Mouse (Mus musculus): ENCODE results near the gene Cap2.

The Cap2 gene

GRCm38 (mm10) chr13:46565913-46566312 lies 64.3 kb downstream of the Cap2 start:
- no peak for DNase-seq (ENCODE audit: low spot score in 2 of 2)

- DNase-seq (ENCODE audit: low spot score in 2 of 2) = no peak
Measured at GRCm38 (mm10) chr13:46569469-46569868, 67.8 kb downstream of the Cap2 start.

DNA sequence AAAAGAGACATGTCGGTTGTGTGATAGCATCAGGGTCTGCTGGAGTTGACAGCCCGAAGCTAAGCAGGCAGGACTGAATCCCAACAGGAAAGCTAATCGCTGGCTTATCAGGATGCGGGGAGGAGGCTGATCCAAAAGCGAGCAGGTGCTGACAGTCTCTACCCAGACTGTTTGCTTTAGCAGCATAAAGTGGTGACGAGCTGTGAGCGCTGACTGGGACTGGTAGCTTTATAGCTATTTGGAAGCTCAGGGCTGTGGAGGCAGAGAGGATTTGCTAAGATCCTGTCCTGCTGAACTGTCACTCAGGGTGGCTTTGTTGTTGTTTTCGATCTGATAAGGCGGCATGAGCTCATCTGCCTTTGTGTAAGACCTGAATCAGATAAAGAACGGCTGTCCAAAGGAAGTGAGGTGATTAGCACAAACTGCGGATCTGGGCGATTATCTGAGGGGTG lies 69.5 kb downstream of the Cap2 start:
- no peak for DNase-seq (ENCODE audit: low spot score in 2 of 2)

GRCm38 (mm10) chr13:46571961-46572647 lies 70.5 kb downstream of the Cap2 start:
- no peak for DNase-seq (ENCODE audit: low spot score in 2 of 2)

DNA sequence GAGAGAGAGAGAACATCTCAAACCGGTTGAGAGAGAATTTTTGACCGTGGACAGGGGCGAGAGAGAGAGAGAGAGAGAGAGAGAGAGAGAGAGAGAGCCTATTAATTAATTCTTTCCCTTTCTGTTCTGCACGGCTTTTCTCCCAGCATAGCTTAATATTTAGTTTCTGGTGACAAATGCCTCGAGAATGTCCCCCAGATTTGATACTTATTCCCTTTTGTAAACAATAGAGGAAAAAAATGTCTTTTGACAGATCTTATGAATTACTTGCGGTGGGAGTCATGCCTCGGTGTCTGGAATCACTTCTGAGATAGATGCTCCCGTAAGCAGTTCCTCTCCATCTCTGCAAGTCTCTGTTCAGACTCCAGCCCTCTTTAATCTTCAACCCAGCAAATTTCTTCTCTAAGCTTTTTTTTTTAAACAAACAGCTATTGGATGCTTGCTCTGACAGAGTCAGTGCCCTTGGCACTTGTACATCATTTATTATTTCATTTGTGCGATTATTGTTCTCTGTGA lies 71.1 kb downstream of the Cap2 start:
- no peak for DNase-seq (ENCODE audit: low spot score in 2 of 2)

- DNase-seq (ENCODE audit: low spot score in 2 of 2) = no peak
Measured at GRCm38 (mm10) chr13:46574201-46574600, 72.6 kb downstream of the Cap2 start.

- DNase-seq (ENCODE audit: low spot score in 2 of 2) = no peak
Measured at GRCm38 (mm10) chr13:46574707-46575106, 73.1 kb downstream of the Cap2 start.

DNA sequence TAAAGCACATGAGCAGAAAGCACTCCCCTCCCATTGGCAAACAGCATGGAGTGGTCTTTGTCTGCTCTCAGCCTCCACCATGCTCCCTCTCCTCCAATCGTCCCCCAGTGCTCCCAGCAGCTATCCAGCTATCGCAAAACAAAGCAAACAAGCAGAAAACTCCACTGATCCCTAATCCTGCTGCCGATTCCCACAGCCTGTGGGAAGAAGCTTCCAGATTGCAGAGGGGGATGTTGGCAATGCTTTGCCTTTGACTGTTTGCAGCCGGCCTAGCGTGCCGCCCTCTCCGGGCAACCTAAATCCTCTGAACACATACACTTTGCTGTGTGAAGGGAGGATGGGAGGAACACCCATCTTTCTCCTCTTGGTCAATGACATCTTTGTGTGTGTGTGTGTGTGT lies 83.2 kb downstream of the Cap2 start:
- DNase-seq (ENCODE audit: low spot score in 2 of 2) = no peak

DNA sequence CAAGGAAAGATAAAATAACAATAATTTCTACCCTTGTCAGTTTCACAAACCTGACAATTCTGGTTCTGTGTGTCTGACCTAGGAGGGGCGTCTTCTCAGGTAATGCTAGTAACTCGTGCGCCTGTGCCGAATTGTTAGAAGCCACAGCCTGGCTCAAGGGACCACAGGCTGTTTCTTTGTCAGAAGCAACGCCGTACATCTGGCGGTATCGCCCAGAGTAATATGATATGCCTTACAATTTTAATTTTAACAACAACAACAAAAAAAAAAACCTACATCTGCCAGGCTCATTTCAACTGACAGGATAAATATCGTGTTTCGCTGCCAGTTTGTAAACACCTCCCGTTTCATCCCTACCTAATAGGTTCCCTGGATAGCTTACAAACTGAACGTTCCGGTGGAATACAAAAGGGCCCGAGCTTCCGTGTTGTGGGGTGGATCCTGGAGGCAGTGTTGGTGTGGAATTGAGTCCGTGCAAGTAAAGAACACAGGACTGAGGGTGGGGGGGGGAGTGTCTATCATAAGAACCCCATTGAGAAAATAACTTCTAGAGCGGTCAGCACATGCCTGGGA lies 86.2 kb downstream of the Cap2 start:
- DNase-seq (ENCODE audit: low spot score in 2 of 2) = no peak

- no peak for DNase-seq (ENCODE audit: low spot score in 2 of 2)
Measured at GRCm38 (mm10) chr13:46588606-46589005, 87.0 kb downstream of the Cap2 start.

DNA sequence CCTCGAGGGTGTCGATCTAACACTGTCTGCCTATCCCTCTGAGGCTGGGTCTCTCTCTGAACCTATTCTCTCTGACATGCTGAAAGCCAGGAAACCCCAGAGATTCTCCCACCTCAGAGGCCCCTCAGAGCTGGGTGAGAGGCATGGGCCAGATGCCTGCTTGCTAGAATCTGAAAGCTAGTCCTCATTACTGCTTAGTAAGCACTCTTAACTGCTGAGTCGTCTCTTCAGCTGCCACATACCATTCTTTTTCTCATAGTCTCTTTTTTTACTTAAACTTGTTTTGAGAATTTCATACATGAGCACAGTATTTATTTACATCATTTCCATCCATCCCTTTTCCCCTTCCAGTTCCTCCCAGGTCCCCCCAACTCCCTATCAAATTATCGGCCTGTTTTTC lies 89.2 kb downstream of the Cap2 start:
- no peak for DNase-seq (ENCODE audit: low spot score in 2 of 2)

DNA sequence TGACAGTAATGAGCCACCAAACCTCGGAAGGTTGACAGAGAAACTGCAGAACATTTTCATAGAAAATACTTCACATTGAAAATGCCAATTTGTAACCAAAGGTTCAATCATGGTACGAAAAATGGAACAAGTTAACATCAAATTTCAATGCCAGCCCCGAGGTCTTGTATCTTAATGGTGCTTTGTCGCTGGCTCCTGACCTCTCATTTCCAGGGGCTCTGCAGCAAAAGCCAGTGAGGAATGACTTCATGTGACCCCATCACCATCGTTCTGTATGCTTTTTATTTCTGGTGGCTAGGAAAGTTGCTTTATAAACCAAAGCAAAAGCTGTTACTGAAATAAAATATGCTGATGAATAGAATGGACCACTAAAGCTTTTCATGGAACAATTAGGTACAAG lies 99.0 kb downstream of the Cap2 start:
- no peak for DNase-seq (ENCODE audit: low spot score in 2 of 2)

DNA sequence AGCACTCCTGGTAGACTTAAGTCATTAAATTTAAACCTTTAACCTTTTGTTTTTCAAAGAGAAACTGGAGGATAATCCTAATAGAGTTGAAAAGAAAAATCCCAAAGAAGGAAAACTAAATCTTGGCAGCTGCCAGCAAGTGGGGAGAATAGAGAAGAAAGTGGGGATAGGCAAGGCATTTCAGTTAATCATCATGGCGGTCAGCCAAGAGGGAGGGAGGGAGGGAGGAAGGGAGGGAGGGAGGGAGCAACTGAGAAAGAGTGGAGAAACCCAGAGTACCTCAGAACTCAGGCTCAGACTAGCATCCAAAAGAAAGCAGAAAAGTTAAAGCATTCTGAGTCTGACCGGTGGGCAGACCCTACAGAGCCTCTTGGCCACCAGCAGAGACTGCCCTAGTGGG lies 99.7 kb downstream of the Cap2 start:
- no peak for DNase-seq (ENCODE audit: low spot score in 2 of 2)

GRCm38 (mm10) chr13:46602674-46603073 lies 101.0 kb downstream of the Cap2 start:
- DNase-seq (ENCODE audit: low spot score in 2 of 2) = no peak

GRCm38 (mm10) chr13:46611033-46611432 lies 109.4 kb downstream of the Cap2 start:
- DNase-seq (ENCODE audit: low spot score in 2 of 2) = no peak

DNA sequence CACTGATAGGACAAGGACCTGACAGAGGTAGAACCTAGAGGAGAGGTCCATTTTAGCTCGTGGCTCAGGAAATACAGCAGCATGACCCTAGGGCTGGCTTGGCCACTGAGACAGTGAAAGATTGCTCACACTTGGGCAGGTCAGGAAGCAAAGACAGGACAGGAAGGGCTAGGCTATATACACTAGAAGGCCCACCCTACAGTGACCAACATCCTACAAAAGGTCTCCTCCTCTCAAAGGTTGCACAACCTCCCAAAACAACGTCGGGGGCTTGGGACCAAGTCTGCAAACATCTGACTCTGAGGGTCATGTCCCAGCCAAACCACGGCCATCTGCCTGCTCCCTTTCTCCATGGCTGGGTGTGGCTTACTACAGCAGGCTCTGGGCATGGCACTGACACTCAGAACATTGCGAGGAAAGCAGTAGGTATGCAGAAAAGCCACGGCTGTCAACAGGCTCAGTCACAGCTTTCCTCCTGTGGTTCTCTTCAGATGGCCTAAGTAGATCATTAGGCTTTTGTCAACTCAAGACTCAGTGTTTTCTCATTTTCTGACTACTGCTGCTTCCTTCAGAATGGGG lies 112.1 kb downstream of the Cap2 start:
- DNase-seq (ENCODE audit: low spot score in 2 of 2) = no peak

- peak; percentile 56 to 60 for DNase-seq (ENCODE audit: low spot score in 2 of 2)
Measured at GRCm38 (mm10) chr13:46616673-46617362, 115.2 kb downstream of the Cap2 start.

- DNase-seq (ENCODE audit: low spot score in 2 of 2) = peak in 1 of 2 experiments; percentile 19
Measured at GRCm38 (mm10) chr13:46619633-46620032, 118.0 kb downstream of the Cap2 start.

DNA sequence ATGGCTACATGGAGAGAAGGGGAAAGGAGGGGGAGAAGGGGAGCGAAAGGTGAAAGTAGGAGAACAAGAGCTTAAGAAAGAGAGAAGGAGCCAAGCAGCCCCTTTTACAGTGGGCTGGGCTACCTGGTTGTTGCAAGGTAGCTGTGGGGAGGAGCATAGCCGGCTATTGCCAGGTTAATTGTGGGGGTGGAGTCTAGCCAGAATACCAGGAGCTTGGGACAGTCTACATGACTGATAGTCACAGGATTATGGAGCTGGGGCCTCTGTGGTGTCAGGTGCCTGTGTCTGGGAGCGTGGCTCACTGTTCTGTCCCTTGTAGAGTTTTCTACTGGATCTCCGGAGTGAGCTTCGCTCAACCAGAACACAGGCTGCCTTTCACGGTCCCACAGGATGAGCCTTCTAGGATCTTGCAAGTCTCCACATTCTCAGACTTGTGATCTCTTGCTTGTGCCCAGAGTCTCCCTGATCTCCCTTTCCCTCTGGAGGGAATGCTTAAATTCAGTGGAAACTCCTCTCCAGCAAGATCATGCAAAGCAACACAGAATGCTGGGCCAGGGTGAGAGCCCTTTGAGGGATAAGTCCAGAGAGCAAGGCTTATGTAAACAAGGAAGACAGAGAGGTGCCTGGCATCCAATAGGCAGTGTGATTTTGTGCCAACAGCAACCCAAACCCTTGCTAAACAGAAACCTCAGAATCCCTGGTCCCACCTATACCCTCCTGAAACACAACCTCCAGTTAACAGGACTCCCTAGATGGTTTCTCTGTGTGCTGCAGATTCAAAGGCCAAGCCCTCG lies 119.5 kb downstream of the Cap2 start:
- DNase-seq (ENCODE audit: low spot score in 2 of 2) = no peak

GRCm38 (mm10) chr13:46626608-46627007 lies 125.0 kb downstream of the Cap2 start:
- DNase-seq (ENCODE audit: low spot score in 2 of 2) = no peak

DNA sequence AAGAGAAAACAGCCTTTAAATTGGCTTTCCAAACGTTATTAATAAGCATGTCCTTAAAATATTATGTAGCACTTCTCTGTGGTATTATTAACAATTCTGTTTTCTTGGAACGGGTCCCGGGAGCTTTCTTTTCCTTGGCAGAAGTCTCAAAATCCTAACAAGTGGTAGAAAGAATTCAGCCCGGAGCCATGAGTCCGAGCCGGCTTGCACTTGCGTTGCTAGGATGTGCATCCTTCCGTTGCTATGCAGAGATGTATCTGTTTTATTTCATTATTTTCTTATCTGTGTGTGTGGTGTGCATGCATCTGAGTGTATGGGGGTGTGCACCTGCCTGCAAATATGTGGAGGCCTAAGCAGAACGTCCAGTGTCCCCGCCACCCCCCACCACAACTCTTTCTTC lies 126.2 kb downstream of the Cap2 start:
- DNase-seq (ENCODE audit: low spot score in 2 of 2) = no peak

- no peak for DNase-seq (ENCODE audit: low spot score in 2 of 2)
Measured at GRCm38 (mm10) chr13:46629391-46629790, 127.7 kb downstream of the Cap2 start.
